Mouse (Mus musculus) thymus, postnatal 36 days (tissue): ENCODE measurements at regions not wholly inside any gene's neighbourhood (a gene's known extent, or its start where the extent isn't known, plus 50 kb on each side); places are given as distances from the start of the nearest gene placed in this dataset.

Source experiments
- DNase-seq, 2 experiments: peaks; one replicate each; pipeline ENCODE4 v3.0.0; 2022; ENCODE audit warnings: mixed read lengths in 2 of 2

GRCm38 (mm10) chr2:30743976-30744620, 59.4 kb downstream of the 1700001O22Rik start:
- no peak for DNase-seq

GRCm38 (mm10) chr2:30743265-30743846, 60.1 kb downstream of the 1700001O22Rik start:
- DNase-seq, result no peak

- DNase-seq, result no peak
These were observed 62.0 kb downstream of the 1700001O22Rik start for GRCm38 (mm10) chr2:30741450-30741849.

GRCm38 (mm10) chr2:30737759-30738158, 65.7 kb downstream of the 1700001O22Rik start:
- no peak for DNase-seq

- no peak for DNase-seq
These were observed 66.8 kb downstream of the 1700001O22Rik start for GRCm38 (mm10) chr2:30736705-30737104.

GRCm38 (mm10) chr2:30736236-30736635, 67.2 kb downstream of the 1700001O22Rik start:
- no peak for DNase-seq

GRCm38 (mm10) chr2:30733853-30734252, 69.6 kb downstream of the 1700001O22Rik start:
- DNase-seq, result peak; percentile 29 to 45

GRCm38 (mm10) chr2:30731832-30732231, 71.6 kb downstream of the 1700001O22Rik start:
- DNase-seq, result no peak

GRCm38 (mm10) chr2:30727948-30728347, 75.5 kb downstream of the 1700001O22Rik start:
- peak; percentile 51 to 59 for DNase-seq

GRCm38 (mm10) chr2:30725601-30726489, 77.6 kb downstream of the 1700001O22Rik start:
- no peak for DNase-seq

GRCm38 (mm10) chr2:30725186-30725585, 78.3 kb downstream of the 1700001O22Rik start:
- no peak for DNase-seq

- DNase-seq, result no peak
These were observed 78.9 kb downstream of the 1700001O22Rik start for GRCm38 (mm10) chr2:30724521-30724920.

GRCm38 (mm10) chr2:30723059-30723587, 80.3 kb downstream of the 1700001O22Rik start:
- DNase-seq, result no peak

GRCm38 (mm10) chr2:30722263-30723050, 81.0 kb downstream of the 1700001O22Rik start:
- DNase-seq, result no peak

- DNase-seq, result no peak
These were observed 81.8 kb downstream of the 1700001O22Rik start for GRCm38 (mm10) chr2:30721473-30722262.

- DNase-seq, result no peak
These were observed 82.4 kb downstream of the 1700001O22Rik start for GRCm38 (mm10) chr2:30721048-30721461.

- DNase-seq, result no peak
These were observed 83.2 kb downstream of the 1700001O22Rik start for GRCm38 (mm10) chr2:30720291-30720690.

GRCm38 (mm10) chr2:30719611-30720290, 83.7 kb downstream of the 1700001O22Rik start:
- DNase-seq, result no peak

GRCm38 (mm10) chr2:30718741-30719381, 84.6 kb downstream of the 1700001O22Rik start:
- peak; percentile 41 to 50 for DNase-seq

GRCm38 (mm10) chr2:30718329-30718675, 85.2 kb downstream of the 1700001O22Rik start:
- DNase-seq, result peak; percentile 69 to 78
